Mouse (Mus musculus) ES-Bruce4 (cell line): ENCODE data around the gene Krt76. TPM values are rescaled to one million over a fixed set of nuclear protein-coding genes. Genes with fewer than 3 reads are reported as not detected.

Experiments
- H3K27ac ChIP-seq: 2 replicates; pipeline ENCODE4 v1.5.1; 2012; ENCODE audit warnings: low read length, inconsistent platforms; ENCODE audit not compliant: insufficient read depth
- H3K27me3 ChIP-seq: 2 replicates; pipeline ENCODE4 v1.6.1; 2012; ENCODE audit warnings: mild to moderate bottlenecking, low read length, inconsistent platforms; ENCODE audit not compliant: control insufficient read depth, poor library complexity, insufficient read depth, severe bottlenecking
- H3K36me3 ChIP-seq: 2 replicates; pipeline ENCODE4 v1.6.1; 2012; ENCODE audit warnings: inconsistent platforms, mild to moderate bottlenecking, low read length, moderate library complexity; ENCODE audit not compliant: control insufficient read depth, poor library complexity, insufficient read depth, severe bottlenecking
- H3K4me1 ChIP-seq: one replicate; pipeline ENCODE4 v1.8.1; 2011; ENCODE audit warnings: low read length; ENCODE audit not compliant: control insufficient read depth, insufficient read depth
- H3K4me3 ChIP-seq: 2 replicates; pipeline ENCODE4 v1.5.1; 2011; ENCODE audit warnings: low read depth, mild to moderate bottlenecking, low read length
- H3K9ac ChIP-seq: 2 replicates; pipeline ENCODE4 v1.6.1; 2012; ENCODE audit warnings: low read depth, mild to moderate bottlenecking, inconsistent platforms; ENCODE audit not compliant: poor library complexity, severe bottlenecking
- H3K9me3 ChIP-seq: replicated peaks from 2 replicates; pipeline ENCODE4 v1.6.1; 2012; ENCODE audit warnings: mild to moderate bottlenecking, low read length, inconsistent platforms; ENCODE audit not compliant: control insufficient read depth, poor library complexity, insufficient read depth, severe bottlenecking
- CTCF ChIP-seq: IDR thresholded peaks from one replicate; pipeline ENCODE4 v1.8.1; 2011; ENCODE audit warnings: low read depth, low read length
- EP300 ChIP-seq: IDR thresholded peaks from 2 replicates; pipeline ENCODE4 v1.6.1; 2011; ENCODE audit warnings: low read depth, low read length; ENCODE audit not compliant: insufficient read depth
- POLR2A ChIP-seq: IDR thresholded peaks from one replicate; pipeline ENCODE4 v1.8.1; 2011; ENCODE audit warnings: low read length; ENCODE audit not compliant: insufficient read depth
- polyA plus RNA-seq: library from polyadenylated mRNA; stranded (reverse); fragments of >200 nt; gene quantifications from 2 replicates; pipeline ENCODE4 v1.2.4, GENCODE M21; 2011; ENCODE audit warnings: low read depth; ENCODE audit not compliant: missing spikeins, insufficient read depth, insufficient read length

Gene Krt76
- polyA plus RNA-seq, 1 experiment: not detected

DNA sequence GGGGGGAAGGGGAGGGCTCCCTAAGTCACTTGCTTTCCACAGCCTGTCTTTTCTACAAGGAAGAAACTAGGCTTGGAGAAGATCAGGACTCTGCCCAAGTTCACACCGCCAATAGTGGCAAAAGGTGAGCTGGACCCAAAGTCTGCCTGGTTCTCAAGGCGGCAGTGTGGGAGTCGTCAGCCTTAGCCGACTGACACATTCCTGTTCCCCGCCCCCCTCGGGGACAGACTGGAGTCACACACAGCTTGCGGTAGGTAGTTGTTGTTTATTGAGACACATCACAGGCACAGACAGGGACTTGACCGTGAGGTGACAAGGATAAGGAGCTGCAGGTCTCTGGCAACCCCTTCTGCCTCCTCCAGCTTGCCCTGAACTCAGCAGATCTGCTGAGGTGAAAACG lies 36.4 kb upstream of the Krt76 start:
- H3K9me3 ChIP-seq: no peaks in the 10 kb centered on the region
- H3K36me3 ChIP-seq: no peaks in the 10 kb centered on the region
- no peak overlapping the region for H3K4me3 ChIP-seq
- H3K4me1 ChIP-seq: no peaks in the 10 kb centered on the region
- H3K27ac ChIP-seq: no peak overlapping the region
- no peak for TF ChIP-seq POLR2A
- TF ChIP-seq CTCF: no peak
- no peak for TF ChIP-seq EP300
- H3K9ac ChIP-seq: no peak overlapping the region
- H3K27me3 ChIP-seq: no peaks in the 10 kb centered on the region

- no peaks in the 10 kb centered on the region for H3K4me1 ChIP-seq
- H3K27ac ChIP-seq: no peak overlapping the region
- no peak overlapping the region for H3K9ac ChIP-seq
- no peaks in the 10 kb centered on the region for H3K27me3 ChIP-seq
- H3K4me3 ChIP-seq: no peak overlapping the region
- H3K36me3 ChIP-seq: no peaks in the 10 kb centered on the region
- TF ChIP-seq POLR2A (no peak), CTCF (no peak), EP300 (no peak)
- no peaks in the 10 kb centered on the region for H3K9me3 ChIP-seq
Measured at GRCm38 (mm10) chr15:101927340-101928080, 34.8 kb upstream of the Krt76 start.

- Histone ChIP-seq H3K27ac (no peak overlapping the region), H3K9ac (no peak overlapping the region), H3K4me3 (no peak overlapping the region), H3K27me3 (no peaks in the 10 kb centered on the region), H3K9me3 (no peaks in the 10 kb centered on the region), H3K36me3 (no peaks in the 10 kb centered on the region), H3K4me1 (no peaks in the 10 kb centered on the region)
- TF ChIP-seq EP300: no peak
- no peak for TF ChIP-seq CTCF
- TF ChIP-seq POLR2A: no peak
Measured at GRCm38 (mm10) chr15:101925041-101925440, 32.3 kb upstream of the Krt76 start.

DNA sequence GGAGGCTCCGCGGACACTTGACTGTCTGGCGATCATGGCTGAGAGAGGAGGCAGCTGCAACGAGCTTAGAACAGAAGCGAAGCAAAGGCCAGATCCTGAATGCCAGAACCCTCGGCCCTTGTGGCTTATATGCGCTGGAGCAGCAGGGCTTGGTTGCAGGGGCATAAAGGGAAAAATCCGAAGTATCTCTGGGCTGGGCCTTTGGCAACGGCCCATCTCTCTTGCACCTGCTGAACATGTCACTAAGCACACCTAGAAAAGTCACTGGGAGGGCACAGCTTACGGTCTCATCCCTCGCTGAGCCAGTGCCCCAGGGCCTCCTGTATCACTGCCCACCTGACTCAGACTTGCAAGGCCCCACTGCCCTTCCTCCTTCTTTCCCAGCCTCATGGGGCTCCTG lies 31.9 kb upstream of the Krt76 start, which contains the start of gene Krt4:
Gene Krt4, minus strand, starts transcription at position 101 of the 400 bp plus-strand sequence.
- Histone ChIP-seq H3K4me3 (peak within 1 kb of the TSS; percentile 8), H3K27ac (no peak within 1 kb of the TSS)
- TF ChIP-seq EP300 (no peak), POLR2A (no peak), CTCF (no peak)

GRCm38 (mm10) chr15:101922296-101922695 lies 29.6 kb upstream of the Krt76 start:
- no peaks in the 10 kb centered on the region for H3K4me1 ChIP-seq
- no peak overlapping the region for H3K4me3 ChIP-seq
- TF ChIP-seq CTCF: no peak
- no peak for TF ChIP-seq EP300
- TF ChIP-seq POLR2A: no peak
- no peak overlapping the region for H3K9ac ChIP-seq
- no peaks in the 10 kb centered on the region for H3K27me3 ChIP-seq
- H3K9me3 ChIP-seq: no peaks in the 10 kb centered on the region
- H3K36me3 ChIP-seq: no peaks in the 10 kb centered on the region
- no peak overlapping the region for H3K27ac ChIP-seq

More for the DNA sequence above, 31.9 kb upstream of the Krt76 start, which contains the start of gene Krt4:
- Histone ChIP-seq H3K4me1 (no peaks in the 10 kb centered on the region), H3K9me3 (no peaks in the 10 kb centered on the region), H3K36me3 (no peaks in the 10 kb centered on the region), H3K9ac (no peak within 1 kb of the TSS), H3K27me3 (no peaks in the 10 kb centered on the region)

DNA sequence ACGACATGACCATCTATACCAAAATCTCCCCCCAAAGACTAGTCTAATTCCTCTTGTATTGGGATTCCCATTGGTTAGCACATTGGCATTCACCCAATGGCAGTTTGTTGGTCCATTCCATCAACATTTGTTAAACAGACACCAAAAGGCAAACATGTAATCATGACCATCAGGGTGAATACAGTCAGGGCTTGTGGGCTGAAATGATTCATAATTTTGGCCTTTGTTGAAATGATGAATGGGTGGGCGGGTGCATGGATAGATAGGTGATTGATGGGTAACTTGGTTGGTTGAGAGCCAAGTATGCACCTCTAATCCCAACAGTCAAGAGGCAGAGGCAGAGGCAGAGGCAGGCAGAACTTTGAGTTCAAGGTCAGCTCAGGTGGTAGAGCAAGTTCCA lies 23.4 kb upstream of the Krt76 start:
- Histone ChIP-seq H3K27ac (no peak overlapping the region), H3K27me3 (no peaks in the 10 kb centered on the region), H3K9me3 (no peaks in the 10 kb centered on the region), H3K4me1 (no peaks in the 10 kb centered on the region), H3K4me3 (no peak overlapping the region), H3K36me3 (no peaks in the 10 kb centered on the region), H3K9ac (no peak overlapping the region)
- TF ChIP-seq EP300 (no peak), POLR2A (no peak), CTCF (no peak)
